Mouse (Mus musculus): ENCODE measurements at regions not wholly inside any gene's neighbourhood (a gene's known extent, or its start where the extent isn't known, plus 50 kb on each side); places are given as distances from the start of the nearest gene placed in this dataset.
A peak's percentile ranks its signal among the peaks of the same experiment; 100 is the strongest.

GRCm38 (mm10) chr10:96860366-96860765 lies 243.6 kb downstream of the Btg1 start:
- ATAC-seq (ENCODE audit: low TSS enrichment), result no peak

DNA sequence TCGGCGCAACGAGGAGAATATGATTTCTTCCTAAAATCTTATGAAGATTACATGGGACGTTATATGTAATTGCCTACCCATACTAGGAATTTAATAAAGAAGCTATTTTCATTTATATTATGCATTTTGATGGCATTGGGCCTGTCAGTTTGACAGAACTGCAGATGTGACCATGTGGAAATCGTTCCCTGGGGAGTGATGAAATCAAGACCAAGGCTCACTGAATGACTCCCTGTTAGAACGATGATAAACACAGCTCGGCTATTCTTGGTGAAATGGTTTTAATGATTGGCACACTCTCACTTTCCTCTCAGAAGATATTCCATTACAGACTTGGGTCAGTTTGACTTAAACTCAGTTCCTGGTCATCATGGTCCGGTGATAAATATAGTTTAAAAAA lies 246.4 kb downstream of the Btg1 start:
- no peak for ATAC-seq (ENCODE audit: low TSS enrichment)

- ATAC-seq (ENCODE audit: low TSS enrichment), result no peak
Observed at GRCm38 (mm10) chr10:96866468-96866867, 249.7 kb downstream of the Btg1 start.

DNA sequence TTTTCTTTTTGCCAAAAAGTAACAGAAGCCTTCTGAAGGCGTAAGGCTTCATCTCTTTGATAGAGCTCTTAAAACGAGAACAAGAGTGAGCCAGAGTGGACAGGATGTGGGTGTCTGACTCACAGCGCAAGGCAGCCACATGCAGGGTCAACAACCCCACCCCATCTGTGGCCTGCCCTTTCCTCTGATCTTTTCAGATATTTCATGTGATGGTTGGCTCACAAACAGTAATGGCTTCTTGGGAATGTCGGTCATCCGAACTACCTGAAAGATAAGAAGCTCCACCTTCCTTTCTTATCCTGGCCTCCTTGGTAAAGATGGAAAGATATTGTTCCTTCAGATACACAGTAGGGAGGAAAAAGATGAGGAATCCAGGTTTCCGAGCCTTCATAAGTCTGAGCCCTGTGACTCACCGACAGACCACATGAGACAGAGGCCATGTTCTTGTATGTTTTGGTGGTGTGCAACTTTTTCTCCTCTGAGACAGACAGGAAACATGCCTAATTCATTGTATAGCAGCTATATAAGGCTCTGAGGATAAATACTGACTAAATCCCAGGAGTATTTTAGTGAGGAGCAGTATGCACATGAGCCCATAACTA lies 254.9 kb downstream of the Btg1 start:
- no peak for ATAC-seq (ENCODE audit: low TSS enrichment)

GRCm38 (mm10) chr10:96874646-96875045 lies 257.8 kb downstream of the Btg1 start:
- ATAC-seq (ENCODE audit: low TSS enrichment), result no peak

GRCm38 (mm10) chr10:96875676-96876075 lies 258.9 kb downstream of the Btg1 start:
- no peak for ATAC-seq (ENCODE audit: low TSS enrichment)

GRCm38 (mm10) chr10:96879425-96879824 lies 262.6 kb downstream of the Btg1 start:
- ATAC-seq (ENCODE audit: low TSS enrichment), result no peak

- ATAC-seq (ENCODE audit: low TSS enrichment), result no peak
Observed at GRCm38 (mm10) chr10:96880771-96881170, 264.0 kb downstream of the Btg1 start.

GRCm38 (mm10) chr10:96881212-96881611 lies 264.4 kb downstream of the Btg1 start:
- ATAC-seq (ENCODE audit: low TSS enrichment), result no peak

GRCm38 (mm10) chr10:96881660-96882059 lies 264.9 kb downstream of the Btg1 start:
- ATAC-seq (ENCODE audit: low TSS enrichment), result no peak

DNA sequence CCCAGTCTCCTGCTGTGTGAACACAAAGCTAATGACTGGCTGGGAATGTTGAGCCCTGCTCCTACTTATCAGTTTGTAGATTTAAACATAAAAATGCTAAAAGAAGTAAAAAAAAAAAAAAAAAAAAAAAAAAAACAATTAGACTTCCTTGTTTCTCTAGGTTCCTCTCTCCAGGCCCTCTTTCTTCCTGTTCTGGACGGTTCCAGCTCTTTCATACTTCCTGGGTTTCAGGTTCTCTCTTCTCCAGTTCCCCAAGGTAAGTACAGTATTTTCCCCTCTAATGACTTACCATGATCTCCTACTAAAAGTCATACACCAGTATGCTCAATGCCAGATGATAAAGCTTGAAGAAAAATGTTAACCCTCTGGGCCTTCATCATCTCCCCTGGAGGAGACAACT lies 284.3 kb downstream of the Btg1 start:
- ATAC-seq (ENCODE audit: low TSS enrichment), result no peak

DNA sequence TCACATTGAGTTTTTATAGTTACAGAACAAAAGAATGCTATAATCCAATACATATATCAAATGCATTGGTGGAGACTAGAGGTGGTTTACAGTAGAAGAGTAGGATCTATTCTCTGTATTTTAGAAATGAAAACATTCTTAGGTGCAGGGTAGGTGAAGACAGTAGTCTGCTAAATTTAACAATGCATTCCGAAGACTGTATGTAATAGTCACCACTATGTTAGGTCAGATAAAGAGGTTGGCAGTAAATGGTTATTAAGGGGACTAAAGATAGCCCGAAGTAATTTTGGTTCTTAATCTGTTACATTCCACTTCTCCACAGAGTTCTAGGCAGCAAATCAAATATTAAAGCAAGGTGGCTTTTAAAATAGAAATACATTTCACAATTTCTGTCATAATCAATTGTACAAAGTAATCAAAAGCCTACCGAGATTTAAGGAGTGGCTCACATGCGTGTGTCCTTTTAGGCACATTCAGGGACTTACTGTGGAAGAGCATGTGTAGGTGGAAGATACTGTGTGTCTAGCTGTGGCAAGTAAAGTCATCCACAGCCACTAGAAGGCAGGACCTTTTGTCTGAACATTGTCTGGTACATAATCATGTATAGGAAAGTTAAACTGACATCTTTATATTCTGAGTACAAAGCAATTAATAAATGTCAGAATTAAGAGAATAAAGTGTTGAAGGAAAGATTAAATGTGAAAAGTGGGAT lies 288.4 kb downstream of the Btg1 start:
- no peak for ATAC-seq (ENCODE audit: low TSS enrichment)

DNA sequence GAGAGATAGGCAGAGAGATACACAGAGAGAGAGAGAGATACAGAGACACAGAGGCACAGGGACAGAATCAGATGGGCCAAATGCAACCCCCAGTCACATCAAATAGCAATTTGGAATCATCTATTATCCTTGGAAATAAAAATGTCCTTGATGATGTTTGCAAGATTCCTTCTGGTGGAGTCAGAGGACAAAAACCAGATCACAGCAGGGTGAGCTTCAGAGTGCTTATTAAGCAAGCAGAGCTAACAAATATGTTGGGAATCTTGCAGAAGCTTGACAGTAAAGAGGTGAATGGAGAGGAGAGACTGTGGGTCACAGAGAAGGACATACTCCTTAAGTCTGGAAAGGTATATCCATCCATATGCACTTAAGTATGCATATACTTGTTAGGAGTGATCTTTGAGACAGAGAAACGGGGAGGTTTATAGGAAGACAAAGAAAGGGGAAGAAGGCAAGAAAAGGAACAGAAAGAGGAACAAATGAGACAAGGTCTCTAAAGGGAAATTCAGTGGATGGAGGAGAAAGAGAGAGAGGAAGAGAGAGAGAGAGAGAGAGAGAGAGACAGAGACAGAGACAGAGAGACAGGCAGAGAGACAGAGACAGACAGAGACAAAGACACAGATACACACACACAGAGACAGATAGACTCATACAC lies 293.0 kb downstream of the Btg1 start:
- no peak for ATAC-seq (ENCODE audit: low TSS enrichment)

GRCm38 (mm10) chr10:96921181-96921580 lies 304.4 kb downstream of the Btg1 start:
- ATAC-seq (ENCODE audit: low TSS enrichment), result peak; percentile 52; the same call in 1 of the 2 replicates

DNA sequence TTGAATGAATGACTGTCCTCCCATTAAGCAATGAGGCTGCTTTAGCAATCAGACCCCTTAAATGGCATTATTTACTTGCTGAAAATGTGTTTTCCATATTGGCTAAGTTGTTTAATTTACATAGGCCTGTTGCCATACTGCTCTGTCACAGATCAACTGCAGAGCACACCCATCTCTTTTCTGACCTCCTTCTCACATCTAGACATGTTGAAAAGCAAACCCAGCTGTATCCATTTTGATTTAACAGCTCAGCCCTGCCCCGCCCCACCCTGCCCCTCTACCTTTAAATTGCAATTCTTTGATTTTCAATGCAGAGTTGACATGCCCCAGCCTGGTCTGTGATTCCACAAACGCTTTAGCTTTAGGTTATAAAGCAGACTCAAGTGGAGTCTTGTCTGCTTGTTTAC lies 307.5 kb downstream of the Btg1 start:
- ATAC-seq (ENCODE audit: low TSS enrichment), result no peak

DNA sequence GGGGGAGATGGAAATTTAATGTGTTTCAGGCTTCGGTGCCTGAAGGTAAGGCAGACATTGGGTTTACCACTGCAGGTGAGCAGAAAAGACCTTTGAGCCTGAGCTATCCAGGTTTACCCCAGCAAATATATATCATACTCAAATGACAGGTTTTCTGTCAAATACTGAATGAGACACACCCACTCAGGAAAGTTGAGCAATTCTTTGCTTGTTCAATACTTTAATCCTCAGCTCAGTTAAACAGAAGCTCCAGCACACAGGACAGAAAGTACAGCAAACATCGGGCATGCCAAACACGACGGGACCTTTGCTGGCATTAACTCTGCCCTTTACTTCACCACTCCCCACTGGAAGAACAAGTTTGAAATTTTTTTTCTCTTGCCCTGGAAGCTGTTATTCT lies 307.9 kb downstream of the Btg1 start:
- no peak for ATAC-seq (ENCODE audit: low TSS enrichment)

DNA sequence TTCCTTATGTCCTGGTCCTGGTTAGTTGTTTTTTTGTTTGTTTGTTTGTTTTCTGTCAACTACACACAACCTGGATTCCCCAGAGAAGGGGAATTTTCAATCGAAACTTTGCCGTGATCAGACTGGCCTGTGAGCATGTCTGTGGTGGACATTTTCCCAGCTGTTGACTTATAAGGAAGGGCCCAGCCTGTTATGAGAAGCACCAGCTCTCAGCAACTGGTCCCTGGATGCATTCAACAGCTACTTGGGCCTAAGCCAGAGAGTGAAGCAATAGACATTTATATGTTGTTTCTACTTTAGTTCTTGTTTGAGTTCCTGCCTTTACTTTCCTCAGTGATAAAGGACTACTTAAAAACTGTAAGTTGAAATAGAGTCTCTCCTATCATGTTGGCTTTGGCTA lies 309.0 kb downstream of the Btg1 start:
- no peak for ATAC-seq (ENCODE audit: low TSS enrichment)

DNA sequence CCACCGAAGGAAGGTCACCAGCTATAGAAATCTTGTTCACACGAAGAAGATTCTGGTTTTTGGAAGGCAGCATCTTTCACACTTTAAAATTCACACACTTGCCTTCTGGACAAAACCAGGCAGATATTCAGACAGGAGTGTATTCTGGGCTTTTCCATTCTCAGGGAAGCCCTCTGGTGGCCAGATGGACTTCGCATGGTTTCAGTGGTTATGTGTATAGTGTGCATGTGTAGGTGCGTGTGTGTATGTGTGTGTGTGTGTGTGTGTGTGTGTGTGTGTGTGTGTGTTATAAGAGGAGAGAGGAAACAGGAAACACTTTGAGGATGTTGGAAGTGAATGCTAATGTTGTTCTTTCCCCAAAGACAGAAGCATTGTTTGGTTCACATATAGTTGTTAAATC lies 317.9 kb downstream of the Btg1 start:
- ATAC-seq (ENCODE audit: low TSS enrichment), result peak; percentile 96

- no peak for ATAC-seq (ENCODE audit: low TSS enrichment)
Observed at GRCm38 (mm10) chr10:96940887-96941518, 324.2 kb downstream of the Btg1 start.

DNA sequence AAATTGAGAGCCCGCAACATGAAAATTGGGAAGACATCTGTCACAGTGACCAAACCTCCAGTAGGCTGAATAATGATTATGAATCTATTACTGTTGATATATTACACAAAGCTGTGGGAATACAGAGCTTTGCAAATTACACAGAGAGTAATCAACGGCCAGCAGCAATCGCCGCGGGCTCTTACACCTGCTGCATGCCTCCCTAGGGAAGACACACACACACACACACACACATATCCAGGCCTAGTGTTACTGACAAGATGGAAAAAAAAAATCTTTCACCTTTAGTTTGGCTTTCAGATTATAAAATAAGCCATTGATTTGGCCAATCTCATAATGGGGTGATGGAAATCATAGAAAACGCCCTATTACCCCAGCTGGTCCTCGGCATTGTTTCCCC lies 327.4 kb downstream of the Btg1 start:
- no peak for ATAC-seq (ENCODE audit: low TSS enrichment)

DNA sequence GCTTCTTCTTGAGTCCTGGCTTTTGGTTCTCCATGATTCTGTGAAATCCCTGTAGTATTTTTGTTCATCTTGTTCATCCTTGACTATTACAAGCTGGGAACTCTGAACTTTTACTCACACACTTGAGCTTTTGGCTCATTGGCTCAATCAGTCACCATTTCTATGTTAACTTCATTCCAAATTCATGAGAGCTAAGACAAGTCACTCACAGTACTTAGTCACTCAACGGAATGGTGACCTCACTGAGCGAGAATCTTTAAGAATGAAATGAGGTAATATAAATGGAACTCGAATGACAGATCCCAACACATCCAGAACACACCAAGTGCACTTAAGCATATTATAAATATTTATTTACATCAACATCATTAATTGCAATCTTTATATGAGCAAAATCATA lies 331.2 kb downstream of the Btg1 start:
- ATAC-seq (ENCODE audit: low TSS enrichment), result no peak

DNA sequence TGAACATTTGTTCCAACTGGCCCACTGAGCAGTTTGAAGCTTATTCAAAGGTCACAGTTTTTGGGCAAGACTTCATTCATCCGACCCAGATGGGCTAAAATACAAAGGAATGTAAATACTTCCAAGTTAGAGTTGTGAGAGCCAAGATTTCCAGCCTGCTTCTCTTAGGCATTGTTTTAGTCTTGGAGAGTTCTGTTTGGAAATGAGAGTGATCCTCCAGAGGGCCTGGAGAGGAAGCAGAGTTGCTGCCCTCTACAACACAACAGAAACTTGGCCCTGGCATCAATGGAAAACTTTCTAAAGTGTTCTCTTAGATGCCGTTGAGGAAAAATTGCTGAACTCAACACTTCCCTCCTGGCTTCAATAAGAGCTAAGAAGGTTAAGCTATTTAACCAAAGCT lies 332.1 kb downstream of the Btg1 start:
- no peak for ATAC-seq (ENCODE audit: low TSS enrichment)
